Mouse (Mus musculus) stomach, embryonic 16.5 days (tissue): ENCODE measurements around the gene Batf3. TPM values are rescaled to one million over a fixed set of nuclear protein-coding genes. Genes with fewer than 3 reads are reported as not detected.

Source experiments
- ATAC-seq: fragments of 200-750 bp; cut with Nextera tagmentation; 2 replicates; pipeline ENCODE4 v1.8.0; 2017; ENCODE audit warnings: moderate number of reproducible peaks, moderate TSS enrichment; ENCODE audit not compliant: insufficient read depth, low FRiP score
- H3K27ac ChIP-seq: fragments of 300-500 bp; sonication (generic); 2 replicates; pipeline ENCODE4 v1.5.1; 2014; ENCODE audit warnings: low read length
- H3K27me3 ChIP-seq: fragments of 300-500 bp; sonication (generic); 2 replicates; pipeline ENCODE4 v1.6.1; 2014; ENCODE audit warnings: low read length, control low read depth, mixed read lengths; ENCODE audit not compliant: control insufficient read depth, insufficient read depth
- H3K36me3 ChIP-seq: fragments of 300-500 bp; sonication (generic); 2 replicates; pipeline ENCODE4 v1.6.1; 2014; ENCODE audit warnings: low read length; ENCODE audit not compliant: control insufficient read depth, insufficient read depth
- H3K4me1 ChIP-seq: fragments of 300-500 bp; sonication (generic); 2 replicates; pipeline ENCODE4 v1.6.1; 2014; ENCODE audit warnings: low read length, control low read depth, mixed read lengths; ENCODE audit not compliant: control insufficient read depth, insufficient read depth
- H3K4me2 ChIP-seq: fragments of 300-500 bp; sonication (generic); 2 replicates; pipeline ENCODE4 v1.6.1; 2014; ENCODE audit warnings: low read depth, low read length, mixed read lengths
- H3K4me3 ChIP-seq: fragments of 300-500 bp; sonication (generic); replicated peaks from 2 replicates; pipeline ENCODE4 v1.5.1; 2014; ENCODE audit warnings: mild to moderate bottlenecking, low read length
- H3K9ac ChIP-seq: fragments of 300-500 bp; sonication (generic); 2 replicates; pipeline ENCODE4 v1.6.1; 2014; ENCODE audit warnings: low read length
- H3K9me3 ChIP-seq: fragments of 300-500 bp; sonication (generic); replicated peaks from 2 replicates; pipeline ENCODE4 v1.6.1; 2016; ENCODE audit warnings: low read length, control low read depth; ENCODE audit not compliant: control insufficient read depth
- WGBS: fragments of 180-500 bp; shearing (Covaris S2); extraction: QIAGEN DNeasy Blood & Tissue Kit; methylation state at CpG from one replicate; pipeline ENCODE4 v1.1.7; 2014; 5-methylcytosine and 5-hydroxymethylcytosine counted together
- polyA plus RNA-seq: library from polyadenylated mRNA; unstranded; fragments of >200 nt; fragmentation: Nextera tagmentation; extraction: Ambion mirVana; gene quantifications from 2 replicates; pipeline ENCODE4 v1.2.1, GENCODE M21; 2015

Batf3 gene
- polyA plus RNA-seq, 1 experiment from 2014 or later = 8.4 TPM

GRCm38 (mm10) chr1:191095019-191095418, 2.6 kb upstream of the Batf3 start:
- H3K9ac ChIP-seq = no peak overlapping the region
- no peak overlapping the region for H3K4me2 ChIP-seq
- 71% methylated on average over 9 of the region's 9 CpGs for WGBS
- no peaks in the 10 kb centered on the region for H3K9me3 ChIP-seq
- peaks cover 4% of the 10 kb centered on the region; the same call in 1 of the 2 replicates for H3K4me1 ChIP-seq
- no peak for ATAC-seq
- H3K27me3 ChIP-seq = no peaks in the 10 kb centered on the region
- no peak overlapping the region for H3K4me3 ChIP-seq
- no peaks in the 10 kb centered on the region for H3K36me3 ChIP-seq
- no peak overlapping the region for H3K27ac ChIP-seq

GRCm38 (mm10) chr1:191096871-191097681, 571 bp upstream of the Batf3 start:
- H3K9ac ChIP-seq = peak overlapping the region; percentile 72
- ATAC-seq = no peak
- H3K27ac ChIP-seq = no peak overlapping the region
- H3K36me3 ChIP-seq = no peaks in the 10 kb centered on the region
- peaks cover 4% of the 10 kb centered on the region; the same call in 1 of the 2 replicates for H3K4me1 ChIP-seq
- peak overlapping the region; percentile 65 for H3K4me3 ChIP-seq
- no peaks in the 10 kb centered on the region for H3K27me3 ChIP-seq
- 34% methylated on average over 14 of the region's 14 CpGs for WGBS
- H3K4me2 ChIP-seq = peak overlapping the region; percentile 98
- H3K9me3 ChIP-seq = no peaks in the 10 kb centered on the region

GRCm38 (mm10) chr1:191099114-191099513, 1.5 kb downstream of the Batf3 start:
- Histone ChIP-seq H3K4me2 (peak overlapping the region; percentile 98), H3K27ac (no peak overlapping the region), H3K9ac (no peak overlapping the region), H3K4me1 (peaks cover 4% of the 10 kb centered on the region; the same call in 1 of the 2 replicates), H3K4me3 (peak overlapping the region; percentile 65; the same call in 1 of the 2 replicates), H3K36me3 (no peaks in the 10 kb centered on the region), H3K27me3 (no peaks in the 10 kb centered on the region), H3K9me3 (no peaks in the 10 kb centered on the region)
- WGBS = 40% methylated on average over 5 of the region's 5 CpGs
- no peak for ATAC-seq

- no peak overlapping the region for H3K9ac ChIP-seq
- H3K27ac ChIP-seq = no peak overlapping the region
- no peak overlapping the region for H3K4me3 ChIP-seq
- peaks cover 4% of the 10 kb centered on the region; the same call in 1 of the 2 replicates for H3K4me1 ChIP-seq
- H3K4me2 ChIP-seq = no peak overlapping the region
- no peak for ATAC-seq
- H3K27me3 ChIP-seq = no peaks in the 10 kb centered on the region
- 66% methylated on average over 5 of the region's 5 CpGs for WGBS
- H3K36me3 ChIP-seq = no peaks in the 10 kb centered on the region
- no peaks in the 10 kb centered on the region for H3K9me3 ChIP-seq
Measured at GRCm38 (mm10) chr1:191099772-191100291, 2.2 kb downstream of the Batf3 start.

GRCm38 (mm10) chr1:191102730-191103370, 5.2 kb downstream of the Batf3 start:
- Histone ChIP-seq H3K4me2 (no peak overlapping the region), H3K27me3 (no peaks in the 10 kb centered on the region), H3K36me3 (no peaks in the 10 kb centered on the region), H3K9ac (no peak overlapping the region), H3K9me3 (no peaks in the 10 kb centered on the region), H3K4me1 (no peaks in the 10 kb centered on the region), H3K4me3 (no peak overlapping the region), H3K27ac (no peak overlapping the region)
- no peak for ATAC-seq
- 82% methylated on average over 15 of the region's 15 CpGs for WGBS

GRCm38 (mm10) chr1:191105246-191105645, 7.6 kb downstream of the Batf3 start:
- H3K4me1 ChIP-seq = no peaks in the 10 kb centered on the region
- ATAC-seq = no peak

GRCm38 (mm10) chr1:191107306-191107705, 9.7 kb downstream of the Batf3 start:
- WGBS = 62% methylated on average over 10 of the region's 10 CpGs
- ATAC-seq = no peak
- Histone ChIP-seq H3K9me3 (no peaks in the 10 kb centered on the region), H3K36me3 (no peaks in the 10 kb centered on the region), H3K4me1 (no peaks in the 10 kb centered on the region), H3K27ac (no peak overlapping the region), H3K27me3 (no peaks in the 10 kb centered on the region), H3K9ac (no peak overlapping the region), H3K4me3 (no peak overlapping the region), H3K4me2 (no peak overlapping the region)

More at GRCm38 (mm10) chr1:191105246-191105645, 7.6 kb downstream of the Batf3 start:
- H3K36me3 ChIP-seq = no peaks in the 10 kb centered on the region
- no peak overlapping the region for H3K4me2 ChIP-seq
- H3K9me3 ChIP-seq = no peaks in the 10 kb centered on the region
- no peak overlapping the region for H3K9ac ChIP-seq
- 76% methylated on average over 9 of the region's 9 CpGs for WGBS
- no peak overlapping the region for H3K27ac ChIP-seq
- no peaks in the 10 kb centered on the region for H3K27me3 ChIP-seq
- no peak overlapping the region for H3K4me3 ChIP-seq

- Histone ChIP-seq H3K9me3 (no peaks in the 10 kb centered on the region), H3K4me3 (no peak overlapping the region), H3K27ac (no peak overlapping the region), H3K27me3 (no peaks in the 10 kb centered on the region), H3K9ac (no peak overlapping the region), H3K36me3 (no peaks in the 10 kb centered on the region), H3K4me2 (no peak overlapping the region), H3K4me1 (no peaks in the 10 kb centered on the region)
- no peak for ATAC-seq
- WGBS = 93% methylated on average over 9 of the region's 9 CpGs
Measured at GRCm38 (mm10) chr1:191109907-191110306, 12.3 kb downstream of the Batf3 start.

- H3K36me3 ChIP-seq = no peaks in the 10 kb centered on the region
- H3K27me3 ChIP-seq = no peaks in the 10 kb centered on the region
- H3K4me2 ChIP-seq = no peak overlapping the region
- no peak overlapping the region for H3K4me3 ChIP-seq
- no peaks in the 10 kb centered on the region for H3K4me1 ChIP-seq
- WGBS = 44% methylated on average over 8 of the region's 8 CpGs
- ATAC-seq = peak; percentile 15; the same call in 1 of the 2 replicates
- H3K9ac ChIP-seq = no peak overlapping the region
- peak overlapping the region; percentile 21; the same call in 1 of the 2 replicates for H3K27ac ChIP-seq
- no peaks in the 10 kb centered on the region for H3K9me3 ChIP-seq
Measured at GRCm38 (mm10) chr1:191111146-191111545, 13.5 kb downstream of the Batf3 start.
